Mouse (Mus musculus) lung, postnatal 0 days (tissue): Measurements from ENCODE around the gene Tex48. TPM values are rescaled to one million over a fixed set of nuclear protein-coding genes. Genes with fewer than 3 reads are reported as not detected.
A peak's percentile ranks its signal among the peaks of the same experiment; 100 is the strongest.

Experiments
- ATAC-seq: fragments of 200-750 bp; cut with Nextera tagmentation; 2 replicates; pipeline ENCODE4 v1.8.0; 2017; ENCODE audit warnings: moderate library complexity
- DNase-seq: peaks from one replicate; pipeline ENCODE4 v3.0.0-alpha.2; 2016; ENCODE audit warnings: low spot score
- H3K27ac ChIP-seq: fragments of 300-500 bp; sonication (generic); 2 replicates; pipeline ENCODE4 v1.5.1; 2014; ENCODE audit warnings: antibody characterized with exemption, mild to moderate bottlenecking, low read length, mixed read lengths
- H3K27me3 ChIP-seq: fragments of 300-500 bp; sonication (generic); replicated peaks from 2 replicates; pipeline ENCODE4 v1.6.1; 2014; ENCODE audit warnings: low read length, mixed read lengths; ENCODE audit not compliant: insufficient read depth
- H3K36me3 ChIP-seq: fragments of 300-500 bp; sonication (generic); 2 replicates; pipeline ENCODE4 v1.6.1; 2014; ENCODE audit warnings: low read length, mixed read lengths; ENCODE audit not compliant: insufficient read depth
- H3K4me1 ChIP-seq: fragments of 300-500 bp; sonication (generic); 2 replicates; pipeline ENCODE4 v1.6.1; 2014; ENCODE audit warnings: antibody characterized with exemption, low read depth, low read length, mixed read lengths; ENCODE audit not compliant: insufficient read depth
- H3K4me2 ChIP-seq: fragments of 300-500 bp; sonication (generic); replicated peaks from 2 replicates; pipeline ENCODE4 v1.6.1; 2014; ENCODE audit warnings: low read depth, mild to moderate bottlenecking, low read length, moderate library complexity, mixed read lengths
- H3K4me3 ChIP-seq: fragments of 300-500 bp; sonication (generic); 2 replicates; pipeline ENCODE4 v1.5.1; 2014; ENCODE audit warnings: low read depth, low read length
- H3K9ac ChIP-seq: fragments of 300-500 bp; sonication (generic); replicated peaks from 2 replicates; pipeline ENCODE4 v1.6.1; 2014; ENCODE audit warnings: low read depth, mild to moderate bottlenecking
- H3K9me3 ChIP-seq: fragments of 300-500 bp; sonication (generic); 2 replicates; pipeline ENCODE4 v1.6.1; 2016; ENCODE audit warnings: low read length, mixed read lengths
- CTCF ChIP-seq: IDR thresholded peaks from 2 replicates; pipeline ENCODE4 v1.5.1; 2016; ENCODE audit warnings: antibody characterized with exemption, mild to moderate bottlenecking
- EP300 ChIP-seq: IDR thresholded peaks from 2 replicates; pipeline ENCODE4 v1.6.1; 2016; ENCODE audit warnings: antibody characterized with exemption, mild to moderate bottlenecking, control low read depth
- WGBS: fragments of 180-500 bp; shearing (Covaris S2); extraction: QIAGEN DNeasy Blood & Tissue Kit; methylation state at CpG from one replicate; pipeline ENCODE4 v1.1.7; 2014; 5-methylcytosine and 5-hydroxymethylcytosine counted together
- polyA plus RNA-seq: library from polyadenylated mRNA; unstranded; fragments of >200 nt; fragmentation: Nextera tagmentation; extraction: Ambion mirVana; gene quantifications from 2 replicates; pipeline ENCODE4 v1.2.1, GENCODE M21; 2015

The Tex48 gene
- polyA plus RNA-seq, 1 experiment from 2014 or later = not detected

- 55% methylated on average over 8 of the region's 8 CpGs for WGBS
- peak; percentile 70 for ATAC-seq
These were observed 52.9 kb downstream of the Tex48 start for GRCm38 (mm10) chr4:63569322-63569721.

DNA sequence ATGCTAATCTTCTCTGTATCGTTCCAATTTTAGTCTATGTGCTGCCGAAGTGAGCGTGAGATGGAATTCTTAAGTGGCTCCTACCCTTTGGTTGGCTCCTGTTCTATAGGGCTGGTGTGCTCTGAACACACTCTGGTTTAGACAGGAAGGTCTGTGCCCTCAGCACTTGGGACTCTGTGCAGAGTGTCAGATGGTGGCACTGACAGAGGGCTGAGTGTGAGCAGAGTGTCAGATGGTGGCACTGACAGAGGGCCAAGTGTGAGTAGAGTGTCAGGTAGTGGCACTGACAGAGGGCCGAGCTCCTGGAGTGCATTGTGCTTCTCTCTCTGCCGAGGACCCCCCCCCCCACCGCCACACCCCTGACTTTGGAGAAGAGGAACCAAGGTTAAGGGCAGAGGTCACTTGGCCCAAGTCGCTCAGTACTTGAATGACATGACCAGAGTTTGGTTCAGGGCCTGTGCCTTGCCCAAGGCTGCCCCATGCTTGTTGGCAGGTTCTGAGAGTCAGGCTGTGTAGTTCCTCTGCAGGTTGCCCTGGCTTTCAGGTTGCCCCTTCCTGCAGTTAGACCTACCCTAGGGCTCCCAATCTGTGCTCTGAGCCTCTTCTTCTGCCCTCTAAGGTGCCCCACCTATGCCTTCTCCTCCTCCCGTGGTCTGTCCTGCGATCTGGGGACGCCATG lies 54.4 kb downstream of the Tex48 start:
- no peak for ATAC-seq

More at GRCm38 (mm10) chr4:63569322-63569721, 52.9 kb downstream of the Tex48 start:
- Histone ChIP-seq H3K36me3 (no peaks in the 10 kb centered on the region), H3K4me1 (no peaks in the 10 kb centered on the region; the same call in 1 of the 2 replicates), H3K9me3 (no peaks in the 10 kb centered on the region), H3K27me3 (no peaks in the 10 kb centered on the region), H3K9ac (no peak overlapping the region), H3K4me2 (no peak overlapping the region), H3K4me3 (no peak overlapping the region), H3K27ac (no peak overlapping the region)
- DNase-seq = peak; percentile 53
- TF ChIP-seq CTCF (no peak), EP300 (no peak)

GRCm38 (mm10) chr4:63562742-63563141 lies 59.5 kb downstream of the Tex48 start:
- WGBS = 90% methylated on average over 4 of the region's 4 CpGs
- TF ChIP-seq CTCF (peak; percentile 26), EP300 (no peak)

More for the DNA sequence above, 54.4 kb downstream of the Tex48 start:
- Histone ChIP-seq H3K4me3 (no peak overlapping the region), H3K36me3 (no peaks in the 10 kb centered on the region), H3K9ac (no peak overlapping the region), H3K9me3 (no peaks in the 10 kb centered on the region), H3K4me1 (no peaks in the 10 kb centered on the region; the same call in 1 of the 2 replicates), H3K27me3 (no peaks in the 10 kb centered on the region), H3K4me2 (no peak overlapping the region), H3K27ac (no peak overlapping the region)
- WGBS = 78% methylated on average over 10 of the region's 10 CpGs
- no peak for DNase-seq
- no peak for TF ChIP-seq EP300
- TF ChIP-seq CTCF = no peak

GRCm38 (mm10) chr4:63561861-63562675 lies 60.2 kb downstream of the Tex48 start:
- Histone ChIP-seq H3K36me3 (no peaks in the 10 kb centered on the region), H3K9me3 (no peaks in the 10 kb centered on the region), H3K4me3 (no peak overlapping the region), H3K9ac (0 out of 2 replicates have a peak overlapping the region, but pooled peaks have one; percentile 5), H3K27ac (no peak overlapping the region), H3K27me3 (no peaks in the 10 kb centered on the region), H3K4me2 (peak overlapping the region; percentile 3; the same call in 1 of the 2 replicates), H3K4me1 (peaks cover 9% of the 10 kb centered on the region; the same call in 1 of the 2 replicates)
- 52% methylated on average over 7 of the region's 7 CpGs for WGBS
- ATAC-seq (no peak), DNase-seq (peak; percentile 29)
- TF ChIP-seq EP300 = no peak
- TF ChIP-seq CTCF = no peak

More at GRCm38 (mm10) chr4:63562742-63563141, 59.5 kb downstream of the Tex48 start:
- no peak for ATAC-seq
- DNase-seq = no peak
- Histone ChIP-seq H3K27ac (no peak overlapping the region), H3K4me1 (peaks cover 8% of the 10 kb centered on the region; the same call in 1 of the 2 replicates), H3K9ac (0 out of 2 replicates have a peak overlapping the region, but pooled peaks have one; percentile 5), H3K36me3 (no peaks in the 10 kb centered on the region), H3K27me3 (no peaks in the 10 kb centered on the region), H3K4me2 (no peak overlapping the region), H3K9me3 (no peaks in the 10 kb centered on the region), H3K4me3 (no peak overlapping the region)

DNA sequence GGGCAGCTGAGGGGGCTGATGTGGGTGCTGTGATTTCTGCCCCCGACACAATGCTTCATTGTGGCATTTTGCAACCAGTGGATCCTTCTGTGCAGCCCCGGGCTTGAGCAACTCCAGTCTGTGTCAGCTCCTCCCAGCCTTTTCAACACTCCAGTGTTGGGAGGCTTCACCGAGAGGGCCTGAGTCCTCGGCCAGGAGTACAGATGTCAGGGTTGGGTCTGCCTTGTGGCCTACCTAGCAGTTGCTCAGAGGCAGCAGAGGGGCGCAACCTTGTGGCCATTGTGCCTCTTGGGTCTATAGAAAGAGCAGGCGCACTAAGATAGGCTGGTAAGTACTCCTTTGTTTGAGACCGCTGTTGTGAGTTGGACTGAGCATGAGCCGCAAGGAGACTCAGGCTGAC lies 62.1 kb downstream of the Tex48 start:
- Histone ChIP-seq H3K4me1 (peaks cover 14% of the 10 kb centered on the region; the same call in 1 of the 2 replicates), H3K4me3 (no peak overlapping the region), H3K27ac (peak overlapping the region; percentile 89), H3K27me3 (no peaks in the 10 kb centered on the region), H3K4me2 (peak overlapping the region; percentile 73), H3K9ac (no peak overlapping the region), H3K9me3 (no peaks in the 10 kb centered on the region), H3K36me3 (no peaks in the 10 kb centered on the region)
- peak; percentile 59 for ATAC-seq
- peak; percentile 58 for TF ChIP-seq CTCF
- TF ChIP-seq EP300 = no peak
- WGBS = 42% methylated on average over 8 of the region's 8 CpGs
- DNase-seq = peak; percentile 82

- peak overlapping the region; percentile 67; the same call in 1 of the 2 replicates for H3K9ac ChIP-seq
- H3K27ac ChIP-seq = peak overlapping the region; percentile 89
- no peaks in the 10 kb centered on the region for H3K27me3 ChIP-seq
- no peak for TF ChIP-seq EP300
- TF ChIP-seq CTCF = no peak
- ATAC-seq (no peak), DNase-seq (peak; percentile 26)
- H3K4me3 ChIP-seq = peak overlapping the region; percentile 63
- no peaks in the 10 kb centered on the region for H3K9me3 ChIP-seq
- WGBS = 31% methylated on average over 9 of the region's 9 CpGs
- H3K4me2 ChIP-seq = peak overlapping the region; percentile 73
- no peaks in the 10 kb centered on the region for H3K36me3 ChIP-seq
- peaks cover 20% of the 10 kb centered on the region for H3K4me1 ChIP-seq
These were observed 63.0 kb downstream of the Tex48 start for GRCm38 (mm10) chr4:63559127-63559697.
